Mouse (Mus musculus): ENCODE measurements around the gene Mmp19.

GRCm38 (mm10) chr10:128772895-128773294 lies 17.8 kb upstream of the Mmp19 start:
- TF ChIP-seq CTCF (IDR thresholded peaks at IDR 0.05; ENCODE audit: low read depth, low read length) (no peak), POLR2A (IDR thresholded peaks at IDR 0.05; ENCODE audit: borderline replicate concordance, low read depth, low read length) (no peak)

Measured in bone marrow macrophage, adult 2 months (primary cell).